Mouse (Mus musculus) granulocyte monocyte progenitor cell, adult 5-6 weeks (primary cell): ENCODE data around the gene Rbms1. TPM values are rescaled to one million over a fixed set of nuclear protein-coding genes. Genes with fewer than 3 reads are reported as not detected.

Source experiments
- ATAC-seq: replicated peaks from 2 replicates; pipeline ENCODE4 v1.8.0; 2016; ENCODE audit warnings: mild to moderate bottlenecking, moderate TSS enrichment, inconsistent platforms; ENCODE audit not compliant: poor library complexity, severe bottlenecking
- total RNA-seq, 2 experiments: library from RNA; stranded (forward) in 1 of 2; stranded (reverse) in 1 of 2; fragments of 200-712, 200-1000 nt in 1 of 2; fragments of >200 nt in 1 of 2; fragmentation: Nextera tagmentation in 1 of 2; gene quantifications; 2 replicates each; pipeline ENCODE4 v1.2.3; 2014 to 2017

Rbms1 gene
- total RNA-seq, 2 experiments from 2014 or later = 27.5 to 30.9 TPM

DNA sequence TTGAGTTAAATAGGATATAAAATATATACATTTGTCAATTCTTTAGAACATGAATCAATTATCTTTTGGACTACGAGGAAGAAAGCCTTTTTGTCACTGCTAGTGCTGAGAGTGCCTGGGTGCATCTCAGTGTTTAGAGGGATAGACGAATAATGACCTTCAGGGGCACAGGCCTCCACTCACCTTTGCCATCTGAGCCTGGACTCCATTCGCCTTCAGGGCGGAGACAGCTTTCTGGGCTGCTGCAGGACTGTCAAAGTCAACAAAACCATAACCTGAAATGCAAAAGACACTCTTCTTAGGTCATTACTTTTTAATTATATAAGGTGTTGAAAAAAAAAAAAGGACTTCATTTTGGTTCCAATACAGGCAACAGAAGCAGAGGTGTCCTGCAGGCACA, 170.5 kb downstream of the Rbms1 start:
- no peak for ATAC-seq

DNA sequence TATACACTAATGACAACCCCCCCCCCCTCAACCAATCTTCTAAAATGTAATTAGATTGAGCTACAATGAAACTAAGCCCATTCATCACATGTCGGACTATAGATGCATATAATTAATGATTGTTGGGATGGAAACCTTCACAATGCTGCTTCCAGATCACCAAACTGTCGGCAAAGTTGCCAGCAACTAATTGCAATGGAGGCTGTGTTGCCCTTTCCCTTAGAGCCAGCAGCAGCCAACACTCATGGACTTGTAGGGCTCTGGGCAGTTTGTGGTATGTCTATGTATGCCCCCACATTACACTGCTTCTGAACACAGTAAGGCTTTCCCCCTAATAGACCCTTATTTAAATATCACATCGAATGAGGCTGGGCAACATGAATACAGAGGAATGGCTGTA, 173.9 kb downstream of the Rbms1 start:
- no peak for ATAC-seq

DNA sequence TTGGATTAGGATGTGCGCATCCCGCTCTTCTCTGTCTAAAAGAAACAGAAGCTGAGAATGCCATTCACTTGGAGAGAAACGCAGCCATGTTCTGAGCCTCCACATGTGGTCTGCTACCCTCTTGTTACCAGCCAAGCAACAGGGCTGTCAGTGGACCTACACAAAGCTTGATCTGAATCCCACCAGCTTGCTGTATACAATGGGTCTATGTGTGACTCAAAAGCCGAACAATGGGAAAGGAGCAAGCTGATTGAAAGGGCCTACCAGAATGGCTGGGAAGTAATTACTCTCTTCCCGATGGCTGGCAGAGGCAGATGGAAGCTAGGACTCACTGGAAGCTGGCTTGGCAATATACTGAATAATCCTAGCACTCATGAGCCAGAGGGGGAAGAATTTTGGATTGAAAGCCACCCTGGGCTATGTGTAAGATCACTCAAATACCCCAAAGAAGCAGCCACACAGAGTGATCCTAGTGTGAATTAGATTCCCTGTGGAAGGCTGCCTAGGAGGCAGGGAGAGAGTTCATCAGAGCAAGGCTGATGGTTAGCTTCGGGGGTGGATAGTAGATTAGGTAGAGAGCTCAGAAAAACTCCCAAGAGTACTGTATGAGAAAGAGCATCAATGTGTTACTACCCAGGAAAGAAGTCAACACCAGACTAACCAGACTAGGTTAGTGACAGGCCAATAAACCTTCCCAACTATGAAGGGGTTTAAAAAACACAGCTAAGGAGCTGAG, 174.7 kb downstream of the Rbms1 start:
- ATAC-seq = no peak

DNA sequence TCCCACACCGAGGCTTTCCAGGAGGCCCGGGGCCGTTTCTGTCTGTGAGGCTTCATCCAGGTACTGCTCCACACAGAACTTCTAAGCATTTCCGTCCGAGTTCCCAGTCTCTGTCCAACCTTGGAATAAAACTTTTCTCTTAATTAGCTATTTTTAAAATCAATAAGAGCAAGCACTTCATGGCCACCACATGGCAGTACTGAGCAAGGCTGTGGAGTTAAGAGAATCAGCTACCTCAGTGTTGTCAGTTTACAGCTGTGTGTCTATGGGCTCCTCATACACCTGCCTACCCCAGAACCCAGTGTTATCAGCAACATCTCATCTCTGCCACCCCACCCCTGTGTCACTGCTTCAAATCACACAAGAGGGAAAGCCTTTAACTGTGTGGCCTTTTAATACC, 175.9 kb downstream of the Rbms1 start:
- ATAC-seq = no peak

DNA sequence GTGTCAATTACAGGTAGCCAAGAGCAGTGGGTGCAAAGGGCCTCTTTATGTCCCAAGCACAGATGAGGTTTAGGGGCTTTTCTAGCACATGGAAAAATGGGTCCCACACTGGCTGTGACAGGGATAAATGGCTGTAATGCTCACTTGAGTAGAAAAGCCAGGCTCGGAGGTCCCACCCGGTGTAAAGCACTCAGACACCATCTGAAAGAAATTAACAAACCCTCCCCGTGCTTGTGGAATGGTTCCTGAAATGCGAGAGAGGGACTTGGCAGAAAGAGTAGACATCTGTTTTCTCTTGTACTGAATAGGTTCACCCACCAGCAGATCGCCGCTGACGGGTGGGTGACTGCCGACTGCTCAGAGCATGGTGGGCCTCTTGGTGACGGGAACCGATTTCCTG, 176.7 kb downstream of the Rbms1 start:
- ATAC-seq = no peak

DNA sequence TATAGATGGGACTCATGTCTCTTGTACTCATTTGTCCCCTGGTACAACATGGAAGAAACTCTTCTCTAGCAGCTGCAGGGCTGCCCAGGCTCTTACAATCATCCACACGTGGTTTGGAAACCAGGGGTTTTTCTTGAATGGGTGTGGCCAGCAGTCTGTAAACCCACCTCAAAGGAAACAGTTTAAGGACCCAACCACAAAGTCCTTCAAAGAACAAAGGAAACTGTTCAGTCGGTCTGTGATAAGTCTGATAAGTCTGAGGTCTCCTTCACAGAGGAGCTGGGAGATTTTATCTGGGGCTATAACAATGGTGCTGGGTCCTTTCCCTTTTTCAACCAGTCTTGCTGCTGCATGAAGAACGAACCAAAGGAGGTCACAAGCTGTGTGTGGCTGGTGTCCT, 188.5 kb downstream of the Rbms1 start:
- peak; percentile 66 for ATAC-seq

DNA sequence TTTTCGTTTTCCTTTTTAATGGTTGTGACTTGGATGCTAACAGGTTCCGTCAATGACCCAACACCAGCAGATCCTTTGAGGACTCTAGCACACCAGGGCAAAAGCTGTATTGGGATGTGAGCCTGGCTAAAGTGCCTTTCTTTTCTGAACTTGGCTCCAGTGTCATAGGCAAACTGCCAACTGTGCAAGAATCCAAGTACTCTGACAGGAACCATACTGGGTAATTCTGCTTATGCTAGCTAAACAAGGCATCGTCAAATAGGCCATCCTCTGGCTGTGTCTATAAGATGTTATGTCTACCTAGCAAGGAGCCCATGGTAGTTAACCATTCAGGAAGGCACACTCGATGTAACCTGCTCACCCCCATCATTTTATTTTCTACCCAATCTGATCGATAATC, 189.4 kb downstream of the Rbms1 start:
- no peak for ATAC-seq

DNA sequence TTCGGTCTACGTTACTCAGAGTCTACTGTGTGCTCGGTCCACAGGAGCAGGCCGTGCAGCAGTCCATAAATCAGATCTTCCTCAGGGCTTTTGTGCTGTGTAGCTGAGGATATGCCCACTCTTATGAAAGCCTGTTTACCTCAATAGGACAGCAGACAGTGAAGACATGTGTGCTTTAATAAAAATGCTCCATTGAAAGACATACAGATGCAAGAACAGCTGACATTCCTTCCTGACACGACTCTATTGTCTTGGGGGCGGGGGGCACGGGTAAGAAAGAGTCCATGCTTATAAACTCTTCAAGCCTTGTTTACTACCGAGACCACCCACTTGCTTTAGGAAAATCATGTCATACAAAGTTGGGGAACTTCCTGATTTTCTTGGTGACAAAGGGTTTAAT, 196.6 kb downstream of the Rbms1 start:
- no peak for ATAC-seq

DNA sequence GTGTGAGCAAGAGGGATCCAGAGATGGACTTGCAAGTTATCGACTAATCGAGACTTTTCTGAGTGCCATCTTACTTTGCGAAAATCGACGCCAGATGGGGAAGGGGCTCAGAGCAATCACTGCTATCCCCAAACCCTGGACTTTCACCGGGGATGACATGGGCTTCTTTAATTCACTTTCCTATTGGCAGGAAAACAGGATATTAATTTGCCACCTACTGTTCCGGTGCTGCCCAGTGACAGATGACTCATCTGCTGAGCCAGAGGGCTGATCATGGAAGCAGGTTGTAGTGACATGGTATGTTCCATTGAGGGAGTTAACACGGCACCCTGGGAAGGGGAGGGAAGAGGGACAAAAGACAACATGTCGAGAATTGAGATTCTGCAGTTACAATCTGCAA, 206.8 kb downstream of the Rbms1 start:
- ATAC-seq = no peak

DNA sequence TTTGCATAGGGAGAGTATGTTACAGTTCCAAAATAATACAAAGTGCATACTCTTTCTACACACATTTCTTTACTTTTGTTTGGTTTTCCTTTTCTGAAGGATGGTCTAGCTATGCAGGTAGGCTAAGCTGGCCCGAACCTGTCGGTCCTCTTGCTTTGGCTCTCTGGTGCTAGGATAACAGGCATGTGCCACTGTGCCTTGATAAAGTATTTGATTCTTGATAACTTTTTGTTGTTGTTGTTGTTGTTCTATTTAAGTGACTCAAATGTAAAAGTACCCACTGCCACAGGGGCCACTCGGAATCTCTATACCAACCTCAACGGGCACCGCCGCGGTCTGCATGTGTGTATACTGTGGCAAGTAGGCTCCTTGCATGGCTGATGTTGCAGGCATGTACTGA, 207.9 kb downstream of the Rbms1 start:
- ATAC-seq = no peak

DNA sequence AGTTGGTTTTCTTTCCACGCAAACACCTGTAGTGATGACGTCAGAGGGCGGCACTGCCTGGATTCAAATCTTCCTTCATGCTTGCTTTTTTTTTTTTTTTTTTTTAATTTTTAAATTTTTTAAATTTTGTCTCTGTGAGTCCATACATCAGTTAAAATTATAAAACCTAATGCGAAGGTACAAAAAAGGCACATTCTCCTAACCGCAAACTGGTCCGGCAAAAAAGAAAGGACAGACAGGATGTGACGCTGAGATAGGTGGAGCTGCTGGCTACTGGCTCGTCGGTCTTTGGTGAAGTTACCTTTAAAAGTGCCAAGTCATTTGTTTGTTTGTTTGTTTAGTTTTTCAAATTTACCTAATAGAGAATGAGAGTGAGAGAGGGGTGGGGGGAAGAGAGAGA, 211.7 kb downstream of the Rbms1 start:
- ATAC-seq = no peak

DNA sequence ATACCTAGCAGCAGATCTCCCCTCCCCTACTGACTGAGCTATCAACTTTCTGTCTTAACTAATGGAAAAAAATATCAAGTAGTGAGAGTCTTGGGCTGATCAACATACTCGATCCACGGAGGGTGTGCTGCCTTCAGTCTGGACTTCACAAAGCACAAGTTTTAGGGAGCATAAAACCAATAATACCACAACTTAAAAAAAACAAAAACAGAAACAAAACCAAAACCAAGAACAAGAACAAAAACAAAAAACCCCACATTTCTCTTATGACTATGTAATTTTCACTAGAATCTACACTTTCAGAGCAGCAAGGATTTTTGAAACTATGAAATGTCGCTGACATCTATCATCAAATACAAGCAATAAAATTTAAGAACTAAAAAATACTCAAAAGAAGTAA, 212.4 kb downstream of the Rbms1 start:
- ATAC-seq = no peak

DNA sequence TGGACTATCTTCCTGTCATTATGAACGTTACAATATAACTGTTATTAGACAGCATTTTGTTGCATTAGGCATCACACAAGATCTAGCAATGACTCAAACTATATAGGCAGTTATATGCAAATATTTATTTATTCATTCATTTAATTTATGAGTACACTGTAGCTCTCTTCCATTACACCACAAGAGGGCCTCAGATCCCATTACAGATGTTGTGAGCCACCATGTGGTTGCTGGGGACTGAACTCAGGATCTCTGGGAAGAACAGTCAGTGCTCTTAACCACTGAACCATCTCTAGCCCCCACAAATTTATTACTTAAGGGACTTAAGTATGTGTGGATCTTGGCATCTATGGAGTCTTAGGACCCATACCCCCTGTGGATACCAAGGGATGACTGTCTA, 214.4 kb downstream of the Rbms1 start:
- ATAC-seq = no peak

DNA sequence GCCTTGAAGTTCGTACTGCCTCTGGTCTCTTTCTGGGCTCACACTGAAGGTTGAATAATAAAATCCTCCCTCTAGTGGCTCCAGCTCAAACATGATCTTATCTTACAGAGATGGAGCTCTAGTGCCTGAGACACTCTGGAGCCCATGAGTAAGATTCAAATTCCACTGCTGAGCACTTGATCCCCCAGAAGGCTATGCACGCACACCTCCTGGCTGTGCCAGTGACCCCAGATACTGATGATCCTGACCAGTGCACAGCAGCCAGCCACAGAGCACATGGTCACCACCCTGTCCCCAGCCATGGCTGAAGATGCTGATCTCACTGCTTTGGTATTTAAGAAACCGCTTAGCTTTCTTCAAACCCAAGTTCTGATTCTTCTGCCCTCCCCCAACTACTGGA, 215.4 kb downstream of the Rbms1 start:
- no peak for ATAC-seq

DNA sequence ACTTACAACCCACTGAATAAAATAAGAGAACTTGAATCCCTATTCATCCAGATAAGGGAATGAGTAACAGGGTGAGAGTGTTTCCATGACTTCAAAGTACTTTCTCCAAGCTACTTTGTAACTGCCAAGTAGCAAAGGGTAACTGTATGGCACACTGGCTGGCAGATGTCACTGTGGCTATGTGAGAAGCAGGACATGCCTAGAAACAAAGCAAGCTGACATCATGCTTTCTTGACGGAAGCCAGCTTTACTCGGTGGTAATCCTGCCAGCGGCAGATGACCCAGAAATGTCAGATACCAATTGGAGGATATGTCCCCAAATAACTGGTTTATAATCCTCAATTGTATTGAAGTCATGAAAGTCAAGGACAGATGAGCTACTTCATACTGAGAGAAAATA, 218.3 kb downstream of the Rbms1 start:
- ATAC-seq = no peak

DNA sequence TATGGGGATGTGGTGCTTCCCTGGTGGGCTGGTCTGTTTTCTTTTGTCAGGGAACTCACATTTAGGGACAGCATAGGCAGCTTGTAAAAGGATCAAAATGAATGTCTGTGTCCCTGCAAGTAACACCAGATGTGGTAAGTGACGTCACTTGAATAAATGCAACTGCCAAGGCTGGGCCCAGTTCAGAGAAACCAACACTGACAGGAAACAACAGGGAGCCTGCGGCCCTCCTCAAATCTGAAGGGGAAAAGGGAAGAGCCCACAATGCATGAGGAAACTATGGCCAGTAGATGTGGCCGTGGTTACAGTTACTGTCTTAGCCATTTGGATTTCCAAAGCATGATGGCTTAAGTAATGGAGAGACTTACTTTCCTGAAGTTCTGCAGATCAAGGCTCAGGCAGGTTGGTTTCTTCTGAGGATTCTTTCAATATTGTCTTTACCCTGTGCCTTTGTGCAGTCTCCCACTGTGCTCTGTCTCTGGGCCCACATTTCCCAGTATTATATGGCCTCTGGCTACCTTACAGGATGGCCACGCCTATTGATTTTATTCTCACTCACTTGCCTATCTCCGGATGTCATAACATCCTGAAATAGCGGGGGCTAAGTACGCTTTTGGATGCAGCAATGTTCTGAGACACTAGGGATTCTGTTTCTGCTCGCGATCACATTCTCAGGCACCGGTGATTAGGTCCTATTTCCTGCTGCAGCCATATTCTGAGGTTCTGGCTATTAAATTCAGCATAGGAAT, 223.4 kb downstream of the Rbms1 start:
- ATAC-seq = peak; percentile 95

DNA sequence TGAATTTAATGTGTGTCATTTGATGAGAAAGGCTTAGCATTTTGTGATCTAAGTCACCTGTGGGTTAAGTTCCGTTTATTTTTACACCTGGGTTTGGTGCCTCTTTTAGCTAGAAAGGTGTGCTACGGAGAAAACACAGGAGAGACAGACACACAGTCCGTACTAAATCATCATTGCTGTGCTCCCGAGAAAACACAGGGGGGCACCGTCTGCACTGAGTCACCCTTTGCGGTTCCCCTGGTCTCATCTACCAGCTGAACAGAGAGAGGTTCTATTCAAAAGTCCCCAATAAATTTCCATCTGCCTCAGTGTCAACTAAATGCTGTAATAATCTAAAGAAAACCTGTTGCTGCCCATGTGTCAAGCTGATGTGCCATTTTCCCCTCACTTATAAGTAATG, 232.1 kb downstream of the Rbms1 start:
- no peak for ATAC-seq

DNA sequence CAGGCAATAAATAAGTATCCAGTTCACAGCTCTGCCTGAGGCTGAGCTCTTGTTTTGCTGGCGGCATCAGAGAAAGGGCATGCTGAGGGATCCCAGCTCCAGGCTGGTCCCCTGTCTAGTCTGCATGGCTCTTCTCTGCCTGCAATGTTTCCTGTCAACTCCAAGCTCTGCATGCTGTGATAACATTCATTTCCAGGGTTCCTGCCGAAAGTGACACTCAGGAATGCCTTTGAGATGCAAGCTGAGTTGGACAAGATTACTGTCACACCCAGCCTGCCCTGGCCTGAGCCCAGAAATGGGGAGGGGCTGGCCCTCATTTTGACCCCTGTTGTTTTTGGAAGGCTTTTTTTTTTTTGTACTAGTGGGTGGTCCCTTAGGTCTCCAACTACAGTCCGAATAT, 233.0 kb downstream of the Rbms1 start:
- no peak for ATAC-seq

DNA sequence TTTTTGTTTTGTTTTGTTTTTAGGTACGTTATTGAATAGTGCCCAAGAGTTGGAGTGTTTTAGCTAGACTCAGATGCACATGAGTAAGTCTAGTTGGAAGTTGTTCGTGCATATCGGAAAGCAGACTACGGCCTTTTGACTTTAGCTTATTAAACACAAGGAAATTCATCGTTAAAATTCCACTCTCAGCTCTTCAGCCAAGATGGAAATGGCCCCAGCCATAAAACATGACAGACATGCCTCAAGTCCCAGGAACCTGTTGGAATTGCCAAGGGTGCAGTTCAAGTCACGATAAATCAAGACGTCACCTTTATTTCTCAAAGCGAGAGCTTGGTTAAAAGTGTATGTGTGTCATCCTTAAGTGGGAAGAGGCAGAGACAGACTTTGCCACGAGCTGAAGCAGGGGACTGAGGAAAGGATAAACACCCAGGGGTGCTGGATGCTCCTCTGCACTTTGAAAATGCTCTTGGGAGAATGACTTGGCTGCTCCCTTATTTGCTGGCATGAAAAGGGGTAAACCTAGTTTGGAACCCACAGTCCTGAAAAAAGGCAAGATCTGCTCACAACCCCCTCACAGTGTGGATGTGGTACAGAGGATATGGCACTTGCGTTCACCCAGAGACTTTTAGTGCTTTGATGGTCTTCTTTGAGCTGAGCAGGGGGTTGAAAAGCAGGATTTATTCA, 233.9 kb downstream of the Rbms1 start:
- ATAC-seq = no peak

DNA sequence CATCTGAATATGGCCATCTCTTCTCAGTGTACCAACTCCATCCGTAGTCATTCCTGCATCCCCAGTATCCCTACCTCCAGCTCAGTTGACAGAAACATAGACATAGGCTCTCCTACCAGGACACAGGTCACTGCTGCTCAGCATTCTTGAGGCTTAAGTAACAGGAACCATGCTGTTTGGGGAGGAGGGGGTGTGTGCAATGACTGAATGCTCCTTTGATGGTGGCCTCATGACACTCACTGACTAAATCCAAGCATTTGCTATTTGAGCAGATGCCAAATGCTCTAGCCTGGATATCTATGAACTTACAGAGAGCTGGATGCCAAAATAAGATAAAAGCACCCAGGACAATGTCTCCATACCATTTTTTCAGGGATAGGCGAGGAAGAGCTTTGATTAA, 238.3 kb downstream of the Rbms1 start:
- no peak for ATAC-seq

DNA sequence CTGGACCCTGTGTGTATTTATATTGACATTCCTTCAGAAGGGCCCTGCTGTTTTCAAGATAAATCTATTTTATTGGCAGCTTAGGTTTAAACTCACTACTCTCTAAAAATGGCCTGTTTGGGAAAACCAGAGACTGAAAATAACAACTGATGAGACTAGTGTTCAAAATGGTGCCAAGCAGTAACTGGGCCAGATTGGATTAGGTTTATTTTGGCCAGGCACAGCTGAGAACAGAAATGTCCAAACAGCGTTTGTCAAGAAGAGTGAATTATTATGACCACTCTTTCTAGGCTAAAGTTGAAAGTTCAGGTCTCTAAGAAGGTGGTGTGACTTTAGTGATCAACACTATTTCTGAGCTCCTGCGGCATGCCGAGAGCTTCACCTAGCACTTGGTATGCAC, 240.0 kb downstream of the Rbms1 start:
- ATAC-seq = no peak

DNA sequence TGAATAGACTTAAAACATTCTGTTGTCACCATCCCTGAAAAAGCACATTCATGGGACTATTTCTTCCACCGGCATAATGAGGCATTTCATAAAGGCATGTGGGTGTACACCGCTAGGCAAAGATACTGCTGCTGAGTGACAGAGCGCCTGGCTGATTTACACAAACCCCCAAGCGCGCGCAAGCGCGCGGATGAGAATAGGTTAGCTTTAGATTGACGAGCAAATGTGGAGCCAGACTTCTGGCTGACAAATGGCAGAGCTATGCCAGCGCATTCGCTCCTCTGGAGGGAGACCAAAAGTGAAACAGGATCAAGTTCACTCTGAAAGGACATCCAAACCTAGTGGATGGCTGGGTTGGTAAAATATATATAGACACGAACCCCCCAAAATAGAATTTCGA, 240.5 kb downstream of the Rbms1 start, which contains the start of gene Itgb6:
TSS of gene Itgb6 (minus strand) at position 130 of the 400 bp plus-strand sequence.
- no peak for ATAC-seq
